Mouse (Mus musculus) thymus, postnatal 4 days (tissue): ENCODE results near the gene Zfp541.

Experiments
- DNase-seq: peaks from one replicate; pipeline ENCODE4 v3.0.0; 2021

Zfp541 gene

DNA sequence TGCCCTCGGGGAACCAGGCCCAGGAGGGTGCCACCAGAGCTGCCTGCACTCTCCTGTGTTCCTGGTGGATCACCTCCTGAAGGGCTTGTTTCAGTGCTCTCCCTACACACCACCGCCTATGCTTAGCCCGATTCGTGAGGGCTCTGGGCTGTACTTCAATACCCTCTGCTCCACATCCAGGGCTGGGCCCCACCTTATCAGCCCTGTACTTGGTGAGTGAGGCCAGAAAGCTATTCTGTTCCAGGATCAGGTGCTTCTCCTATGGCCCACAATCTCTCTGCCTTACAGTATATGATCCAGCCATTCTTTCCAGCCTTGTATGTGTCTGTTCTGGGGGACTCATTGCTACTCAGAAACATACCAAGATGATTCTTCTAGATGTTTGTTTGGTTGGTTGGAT is 21.7 kb downstream of the Zfp541 start:
- DNase-seq, result no peak

DNA sequence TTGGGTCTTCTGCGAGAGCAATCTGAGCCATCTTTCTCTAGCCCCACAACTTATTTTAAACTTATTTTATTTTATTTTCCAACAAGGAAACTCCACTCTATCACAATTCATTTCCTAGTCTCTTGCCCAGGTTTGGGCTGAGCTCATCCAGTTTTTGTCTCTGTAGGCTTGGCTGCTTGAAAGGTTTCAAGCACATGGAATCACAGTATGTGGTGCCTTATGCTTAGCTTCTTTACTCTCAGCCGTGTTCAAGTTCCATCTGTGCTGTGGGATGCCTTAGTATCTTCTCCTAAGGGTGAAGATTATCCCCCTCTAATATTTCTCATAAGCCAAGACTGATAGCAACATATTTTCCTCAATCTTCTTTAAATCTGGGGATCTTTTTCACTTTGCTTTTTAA is 26.0 kb downstream of the Zfp541 start:
- DNase-seq, result no peak

DNA sequence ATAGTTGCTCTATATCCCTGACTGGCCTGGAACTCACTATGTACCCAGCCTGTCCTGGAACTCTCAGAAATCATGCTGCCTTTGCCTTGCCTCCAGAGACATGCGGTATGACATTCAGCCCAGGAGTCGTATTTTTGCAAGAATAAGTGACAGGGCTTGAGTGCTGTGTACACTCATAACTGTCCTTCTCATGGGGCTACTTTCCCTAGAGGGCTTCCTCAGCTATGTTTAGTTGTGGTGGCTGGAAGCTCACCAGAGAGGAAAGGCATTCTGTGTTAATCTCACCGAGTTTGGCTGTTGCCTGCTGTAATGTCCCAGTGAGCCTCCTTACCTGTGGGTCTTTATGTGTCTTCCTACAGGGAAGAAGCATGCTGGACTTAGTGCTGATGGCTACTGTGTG is 33.0 kb downstream of the Zfp541 start:
- no peak for DNase-seq

DNA sequence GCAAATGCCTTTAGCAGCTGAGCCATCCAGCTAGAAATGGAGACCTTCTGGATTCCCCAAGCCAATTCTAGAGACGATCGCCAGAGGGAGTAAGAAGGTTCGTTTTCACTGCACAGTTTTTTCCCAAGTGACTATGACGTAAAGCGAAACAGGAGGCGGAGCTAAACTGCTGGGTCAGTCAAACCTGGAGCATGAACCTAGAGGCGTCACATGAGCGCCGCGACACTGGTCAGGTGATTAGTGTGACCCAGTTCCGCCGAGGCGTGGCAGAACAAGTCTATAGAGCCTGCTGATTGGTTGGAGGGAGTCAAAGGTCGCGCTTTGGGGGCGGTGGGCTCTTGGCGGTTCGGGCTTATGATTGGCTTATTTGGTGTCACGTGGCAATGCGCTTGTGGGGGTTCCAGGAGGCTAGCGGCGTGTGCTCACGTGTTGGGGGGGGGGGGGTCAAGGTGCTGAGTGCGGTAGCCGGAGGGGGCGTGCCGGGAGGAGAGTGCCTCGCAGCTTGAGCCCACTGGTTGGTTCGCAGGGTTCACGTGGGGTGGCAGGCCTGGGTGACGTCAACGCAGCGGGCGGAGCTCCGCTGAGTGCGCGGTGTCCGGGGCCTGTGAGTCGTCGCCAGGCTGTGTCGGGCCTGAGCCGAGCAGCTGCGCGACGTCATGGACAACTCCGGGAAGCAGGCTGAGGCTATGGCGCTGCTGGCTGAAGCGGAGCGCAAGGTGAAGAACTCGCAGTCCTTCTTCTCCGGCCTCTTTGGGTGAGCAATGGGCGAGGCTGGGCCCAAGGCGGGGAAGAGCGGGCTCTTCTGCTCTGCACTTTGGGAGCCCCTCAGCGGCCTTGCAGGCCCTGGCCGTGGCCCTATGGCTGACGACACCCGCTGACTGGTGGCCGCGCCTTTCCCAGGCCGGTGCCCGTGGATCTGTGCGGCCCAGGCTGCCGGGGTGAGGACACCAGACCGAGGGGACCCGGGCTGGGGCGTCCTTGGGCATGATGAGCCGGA is 36.7 kb downstream of the Zfp541 start, which contains the start of gene Napa:
Gene Napa (plus strand): TSS at position 438 of the 997 bp plus-strand sequence.
- DNase-seq, result peak; percentile 98

DNA sequence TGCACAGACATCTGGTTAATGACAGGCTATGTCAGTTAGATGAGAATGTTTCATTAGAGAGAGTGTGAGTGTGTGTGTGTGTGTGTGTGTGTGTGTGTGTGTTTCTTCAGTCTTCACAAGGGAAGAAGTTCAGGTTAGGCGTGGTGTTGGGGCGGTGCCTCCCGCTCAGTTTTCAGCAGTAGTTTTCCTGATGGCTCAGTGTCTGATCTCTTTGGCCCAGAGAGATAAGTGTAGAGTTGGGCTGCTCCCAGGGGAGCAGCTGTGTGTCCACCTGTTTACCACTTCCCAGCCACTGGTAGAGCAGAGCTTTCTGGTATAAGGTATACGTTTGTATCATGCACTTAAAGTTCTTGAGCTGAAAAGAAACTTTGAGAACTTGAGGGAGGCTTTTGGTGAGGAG is 38.3 kb downstream of the Zfp541 start:
- no peak for DNase-seq

DNA sequence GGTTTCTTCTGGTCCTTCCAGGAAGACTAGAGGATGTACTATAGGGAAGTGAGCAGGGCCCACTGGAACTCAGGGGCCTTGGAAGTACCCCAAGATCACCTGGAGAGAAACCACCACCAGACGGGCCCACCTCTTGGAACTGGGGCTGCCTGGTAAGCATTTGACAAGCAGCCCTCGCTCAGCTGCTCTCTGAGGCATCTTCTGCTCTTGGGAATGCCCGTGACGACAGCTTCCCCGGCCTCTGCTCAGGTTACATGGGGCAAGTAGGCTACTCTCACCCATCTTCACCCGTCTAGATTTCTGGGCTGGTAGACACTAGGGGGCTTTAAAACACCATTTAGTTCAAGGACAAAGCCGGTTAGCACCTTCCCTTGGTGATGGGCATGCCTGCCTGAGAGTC is 39.5 kb downstream of the Zfp541 start:
- no peak for DNase-seq

DNA sequence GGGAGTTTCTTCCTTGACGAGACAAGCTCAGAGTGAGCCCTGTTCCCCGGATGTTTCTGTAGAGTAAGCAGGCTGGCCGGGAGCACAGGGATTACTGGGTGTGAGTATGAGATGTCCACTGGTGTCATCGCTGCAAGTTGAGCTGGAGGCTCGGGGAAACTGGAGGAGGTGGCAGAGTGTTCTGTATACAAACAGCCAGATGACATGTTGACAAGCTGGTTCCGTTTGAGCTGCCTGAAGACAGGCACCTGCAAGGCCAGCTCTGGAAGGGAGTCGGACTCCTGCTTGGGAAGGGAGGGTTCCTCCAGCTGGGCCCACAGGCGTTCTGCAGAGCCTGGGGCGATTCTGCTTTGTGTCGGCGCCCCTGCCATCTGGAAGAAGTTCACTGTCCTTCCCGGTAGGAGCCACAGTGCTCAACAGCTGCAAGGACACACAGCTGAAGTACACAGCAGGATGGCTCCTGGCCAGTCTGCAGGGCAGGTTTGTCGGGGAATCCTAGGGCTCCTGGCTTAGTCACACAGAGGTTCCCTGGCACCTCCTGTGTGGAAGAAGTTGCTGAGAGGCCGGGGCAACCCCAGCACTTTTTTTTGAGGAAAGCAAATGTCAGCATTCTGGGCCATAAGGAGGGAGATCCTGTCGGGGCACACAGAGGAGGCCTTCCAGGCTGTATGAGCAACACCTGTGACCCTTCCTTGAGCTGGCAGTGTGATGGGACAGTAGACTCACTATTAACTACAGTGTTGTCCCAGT is 40.3 kb downstream of the Zfp541 start:
- DNase-seq, result no peak

DNA sequence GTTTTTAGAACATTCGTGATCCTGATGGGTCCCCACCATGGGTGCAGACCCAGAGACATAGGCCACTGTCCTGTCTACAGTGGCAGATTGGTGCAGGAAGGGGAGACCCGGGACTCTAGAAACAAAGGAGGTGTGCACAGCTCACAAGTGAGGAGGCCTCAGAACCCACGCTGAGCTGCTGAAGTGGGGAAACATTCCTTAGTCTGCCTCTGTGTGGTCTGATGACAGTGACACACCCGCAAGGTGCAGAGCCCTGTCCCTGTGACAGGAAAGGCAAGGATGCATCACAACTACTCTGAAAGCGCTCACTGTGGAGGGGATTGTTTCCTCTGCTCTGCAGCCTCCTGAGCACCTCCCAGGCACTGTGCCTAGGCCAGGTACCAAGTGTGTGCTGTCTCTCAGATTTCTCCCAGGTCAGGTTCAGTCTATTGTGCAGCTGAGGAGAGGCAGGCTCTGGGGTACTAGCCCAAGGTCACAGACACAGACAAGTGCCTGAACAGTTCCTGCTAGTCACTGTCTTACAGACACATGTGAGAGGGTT is 41.1 kb downstream of the Zfp541 start:
- DNase-seq, result no peak

DNA sequence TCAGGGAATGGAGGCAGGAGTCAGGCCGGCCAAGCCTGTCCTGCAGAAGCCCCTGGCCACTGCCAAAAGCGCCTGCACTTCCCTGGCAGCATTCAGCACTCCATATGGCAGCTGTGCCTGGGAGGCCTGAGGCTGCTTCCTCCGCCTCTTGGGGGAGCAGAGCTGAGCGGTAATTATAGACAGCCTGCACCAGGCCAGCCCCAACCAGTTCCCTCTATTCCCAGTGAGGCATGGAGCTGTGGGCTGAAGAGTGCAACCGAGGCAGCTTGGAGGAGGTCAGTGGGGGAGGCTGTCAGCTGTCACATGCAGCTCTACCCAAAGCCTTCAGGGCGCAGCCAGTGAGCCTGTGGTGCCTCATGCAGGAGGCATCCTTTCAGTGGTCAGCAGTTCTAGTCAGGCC is 42.1 kb downstream of the Zfp541 start:
- DNase-seq, result no peak

DNA sequence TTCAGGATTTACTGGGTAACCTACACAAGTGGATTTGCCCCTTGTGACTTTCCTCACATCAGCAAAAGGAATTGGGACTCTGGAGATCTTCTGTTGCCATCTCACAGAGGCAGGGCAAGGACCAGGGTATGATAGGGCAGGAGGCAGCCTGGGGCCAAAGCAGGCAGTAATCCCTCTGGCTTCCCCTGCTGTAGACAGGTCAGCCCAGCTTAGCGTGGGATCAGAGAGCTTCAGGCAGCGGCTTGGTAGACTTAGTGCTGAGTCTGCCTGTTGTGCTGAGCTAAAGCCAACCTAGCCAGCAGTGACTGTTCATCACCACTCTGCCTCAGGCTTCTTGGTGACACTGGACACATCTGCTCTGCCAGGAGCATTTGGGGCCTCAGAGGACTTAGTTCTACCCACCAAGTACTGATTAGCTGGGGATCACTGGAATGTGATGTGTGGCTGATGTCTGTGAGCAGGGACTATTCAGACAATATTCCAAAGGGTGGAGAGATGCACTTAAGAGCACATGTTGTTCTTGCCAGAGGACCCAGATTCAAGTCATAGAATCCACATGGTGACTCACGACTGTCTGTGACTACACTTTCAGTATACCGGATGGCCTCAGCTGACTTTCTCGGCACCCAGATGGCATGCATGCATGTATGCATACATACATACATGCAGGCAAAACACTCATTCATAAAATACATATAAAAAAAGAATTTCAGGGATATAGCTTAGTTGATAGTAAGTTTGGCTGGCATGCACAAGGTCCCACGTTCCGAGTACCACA is 43.2 kb downstream of the Zfp541 start:
- no peak for DNase-seq

DNA sequence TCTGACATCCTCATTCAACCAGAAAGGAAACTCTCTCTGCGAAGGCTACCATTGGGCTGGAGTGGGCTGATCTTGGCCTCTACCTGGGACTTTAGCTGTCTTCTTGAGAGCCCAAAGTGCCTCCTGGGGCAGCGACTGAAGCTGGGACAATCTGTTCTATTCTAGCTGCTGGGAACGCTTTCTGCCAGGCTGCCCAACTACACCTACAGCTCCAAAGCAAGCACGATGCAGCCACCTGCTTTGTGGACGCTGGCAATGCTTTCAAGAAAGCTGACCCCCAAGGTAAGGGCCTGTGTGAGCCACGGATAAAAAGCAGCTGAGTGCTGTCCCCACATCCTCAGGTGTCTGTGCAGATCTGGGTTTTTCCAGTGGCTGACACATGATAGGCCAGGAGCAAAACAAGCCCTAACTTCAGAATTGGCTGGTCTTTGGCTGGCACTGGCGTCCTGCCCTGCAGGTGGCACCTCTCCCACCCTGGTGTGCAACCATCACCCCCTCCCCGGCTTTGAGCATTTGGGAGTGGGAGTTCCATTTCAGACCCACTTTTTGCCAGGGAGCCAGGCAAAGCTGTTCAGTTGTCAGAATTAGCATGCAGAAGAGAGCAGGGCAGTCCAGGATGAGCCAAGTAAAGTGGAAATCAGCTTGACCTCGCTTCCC is 47.4 kb downstream of the Zfp541 start:
- no peak for DNase-seq

DNA sequence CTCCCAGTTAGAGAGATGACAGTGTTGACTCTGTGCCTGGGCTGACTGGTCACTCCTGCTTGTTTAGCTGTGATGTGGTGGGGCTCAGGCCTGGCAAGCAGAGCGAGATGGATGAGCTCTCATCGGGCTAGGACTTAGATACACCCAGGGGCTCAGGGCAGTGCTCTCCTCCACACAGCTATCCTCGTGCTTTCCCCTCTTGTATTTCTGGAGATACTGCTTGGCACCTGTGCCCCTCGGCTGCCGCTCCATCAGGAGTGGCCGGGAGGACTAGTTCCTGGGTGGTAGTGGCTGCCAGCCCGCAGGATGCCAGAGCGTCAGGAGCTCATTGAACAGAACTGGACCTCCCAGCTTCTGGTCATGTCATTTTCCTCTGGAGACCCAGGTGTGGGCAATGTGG is 48.5 kb downstream of the Zfp541 start:
- DNase-seq, result no peak

DNA sequence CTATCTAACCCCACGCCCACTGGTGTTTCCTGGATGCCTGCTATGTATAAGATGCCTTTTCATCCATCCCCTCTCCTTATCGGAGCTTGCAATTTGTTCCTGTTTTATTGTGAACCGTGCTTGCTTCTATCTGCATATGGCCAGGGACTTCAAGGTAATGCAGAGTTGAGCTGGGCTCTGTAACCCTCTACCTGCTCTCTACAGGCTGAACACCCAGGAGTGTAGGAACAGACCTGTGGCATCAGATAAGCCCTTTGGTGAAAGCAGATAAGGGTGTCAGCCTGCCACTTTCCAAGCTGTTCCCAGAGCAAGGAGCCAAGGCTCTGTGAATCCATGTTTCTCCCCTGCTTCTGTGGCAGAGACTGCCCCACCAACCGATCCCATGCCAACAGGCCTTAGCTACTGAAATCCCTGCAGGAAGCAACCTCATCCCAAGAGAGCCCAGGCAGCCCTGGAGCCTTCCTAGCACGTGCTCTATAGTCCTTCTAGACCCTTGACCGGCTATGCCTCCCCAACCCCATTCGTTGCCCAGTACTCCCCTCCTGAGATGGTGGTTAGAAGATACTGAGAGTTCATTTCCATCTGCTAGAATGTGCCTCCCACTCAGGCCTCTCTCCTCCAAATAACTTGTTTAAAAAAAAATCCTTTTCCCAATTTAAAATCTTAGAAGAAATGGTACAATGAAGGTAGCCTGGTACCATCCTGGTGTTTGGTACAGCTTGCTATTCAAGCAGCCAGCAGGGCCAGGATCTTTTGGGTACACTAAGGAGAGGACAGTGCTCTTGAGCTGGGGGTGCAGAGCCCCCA is 49.9 kb downstream of the Zfp541 start:
- no peak for DNase-seq

DNA sequence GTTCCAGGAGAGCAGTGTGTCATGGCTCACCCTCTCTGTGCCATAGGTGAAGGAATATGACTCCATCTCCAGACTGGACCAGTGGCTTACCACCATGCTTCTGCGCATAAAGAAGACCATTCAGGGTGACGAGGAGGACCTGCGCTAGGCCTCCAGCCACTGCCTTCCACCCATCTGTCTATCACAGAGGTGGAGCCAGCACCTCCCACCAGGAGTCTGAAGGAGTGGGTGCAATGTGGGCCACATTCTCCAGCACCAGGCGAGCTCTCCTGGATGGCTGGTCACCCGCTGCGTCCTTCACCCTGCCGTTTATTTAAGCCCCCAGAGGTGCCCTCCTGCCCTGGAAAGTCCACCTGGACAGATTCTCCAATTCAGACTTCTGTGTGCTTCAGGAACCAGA is 54.8 kb downstream of the Zfp541 start:
- DNase-seq, result no peak

DNA sequence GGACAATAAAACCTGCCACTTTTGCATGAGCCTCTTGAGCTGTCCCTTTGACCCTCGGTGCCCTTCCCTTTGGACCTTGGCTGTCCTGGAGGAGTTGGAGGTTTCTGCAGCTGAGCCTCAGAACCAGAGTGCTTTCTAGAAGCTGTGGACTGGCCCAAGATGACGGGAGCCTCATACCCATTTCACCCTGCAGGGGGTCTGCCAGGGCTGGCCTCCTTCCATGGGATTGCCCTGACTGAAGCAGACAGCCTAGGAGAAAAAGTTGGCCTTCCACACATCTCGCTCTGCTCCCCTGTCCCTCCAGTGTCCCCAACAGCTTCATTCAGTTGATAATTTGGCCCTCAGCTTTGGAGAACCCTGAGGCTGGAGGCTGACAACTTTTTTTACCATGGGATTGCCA is 55.5 kb downstream of the Zfp541 start:
- DNase-seq, result no peak

DNA sequence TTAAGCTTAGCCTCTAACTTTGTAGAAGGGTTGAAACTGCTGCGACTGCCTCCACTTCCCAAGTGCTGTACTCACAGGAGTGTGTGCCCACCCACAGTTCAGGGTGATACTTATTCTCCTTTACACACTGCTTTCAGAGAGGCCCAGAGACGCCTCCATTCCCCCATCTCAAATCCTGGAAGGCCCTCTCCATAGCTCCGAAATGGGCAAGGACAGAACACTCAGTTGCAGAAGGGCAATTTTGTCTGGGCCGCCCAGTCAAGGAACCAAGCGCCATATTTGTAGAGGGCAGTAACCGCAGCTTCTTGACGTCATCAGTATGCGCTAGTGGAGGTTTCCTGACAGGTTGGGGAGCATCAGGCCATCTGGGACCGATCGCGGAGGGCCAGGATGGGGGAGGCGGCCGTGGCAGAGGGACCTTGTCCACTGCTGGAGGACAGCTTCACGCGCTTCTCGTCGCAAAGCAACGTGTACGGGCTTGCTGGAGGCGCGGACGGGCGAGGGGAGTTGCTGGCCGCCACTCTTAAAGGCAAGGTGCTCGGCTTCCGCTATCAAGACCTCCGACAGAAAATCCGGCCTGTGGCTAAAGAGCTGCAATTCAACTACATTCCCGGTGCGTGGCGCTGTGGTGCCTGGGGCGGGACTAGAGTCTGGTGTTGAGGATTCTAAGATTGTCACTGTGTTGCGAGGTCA is 58.1 kb downstream of the Zfp541 start, which contains the start of gene Kptn:
Gene Kptn (plus strand): TSS at position 327 of the 693 bp plus-strand sequence.
- DNase-seq, result peak; percentile 94

DNA sequence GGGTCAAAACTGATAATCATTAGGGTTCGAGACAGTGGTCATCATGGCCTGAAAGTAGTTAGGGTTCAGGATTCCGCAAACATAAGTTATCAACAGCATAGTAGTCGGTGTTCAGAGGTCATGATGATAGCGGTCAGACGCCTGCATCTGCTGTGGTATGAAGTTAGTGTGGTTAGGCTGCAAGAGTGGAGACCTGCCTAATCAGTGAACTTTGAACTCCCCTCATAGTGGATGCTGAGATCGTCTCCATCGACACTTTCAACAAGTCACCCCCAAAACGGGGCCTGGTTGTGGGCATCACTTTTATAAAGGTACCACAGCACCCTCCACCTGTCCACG is 58.6 kb downstream of the Zfp541 start:
- no peak for DNase-seq

DNA sequence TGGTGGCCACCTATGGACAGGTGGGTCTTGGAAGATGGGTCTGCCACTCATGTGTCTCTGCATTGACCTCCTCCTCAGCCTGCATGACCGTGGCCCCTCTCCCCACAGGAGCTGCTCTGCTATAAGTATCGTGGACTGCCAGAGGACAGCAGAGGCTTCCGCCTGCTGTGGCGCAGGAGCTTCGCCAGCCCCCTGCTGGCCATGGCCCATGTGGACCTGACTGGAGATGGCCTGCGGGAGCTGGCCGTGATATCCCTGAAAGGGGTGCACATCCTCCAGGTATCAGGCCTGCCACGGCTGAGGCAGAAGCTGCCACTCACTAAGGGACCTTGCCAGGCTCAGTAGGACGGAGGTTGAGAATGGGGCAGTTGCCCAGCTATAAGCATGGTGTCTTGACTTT is 64.2 kb downstream of the Zfp541 start:
- DNase-seq, result no peak

DNA sequence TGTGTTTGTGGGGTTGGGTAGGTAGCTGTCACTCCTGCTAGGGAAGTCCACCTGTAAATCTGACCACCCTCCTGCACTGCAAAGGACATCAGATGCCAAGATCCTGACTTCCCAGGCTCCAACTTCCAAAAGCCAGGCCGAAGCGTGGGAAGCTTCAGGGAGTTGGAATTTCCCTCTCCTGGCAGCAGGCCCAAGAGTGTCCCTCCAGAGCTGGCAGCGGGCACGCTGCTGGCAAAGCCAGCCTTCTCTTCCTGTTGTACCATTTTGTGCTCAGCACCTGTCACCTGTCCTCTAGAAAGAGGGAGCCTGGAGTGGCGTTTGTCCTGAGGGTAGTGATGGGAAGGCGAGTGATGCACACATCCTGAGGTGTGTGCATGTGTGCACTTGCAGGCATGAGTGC is 66.7 kb downstream of the Zfp541 start:
- no peak for DNase-seq

DNA sequence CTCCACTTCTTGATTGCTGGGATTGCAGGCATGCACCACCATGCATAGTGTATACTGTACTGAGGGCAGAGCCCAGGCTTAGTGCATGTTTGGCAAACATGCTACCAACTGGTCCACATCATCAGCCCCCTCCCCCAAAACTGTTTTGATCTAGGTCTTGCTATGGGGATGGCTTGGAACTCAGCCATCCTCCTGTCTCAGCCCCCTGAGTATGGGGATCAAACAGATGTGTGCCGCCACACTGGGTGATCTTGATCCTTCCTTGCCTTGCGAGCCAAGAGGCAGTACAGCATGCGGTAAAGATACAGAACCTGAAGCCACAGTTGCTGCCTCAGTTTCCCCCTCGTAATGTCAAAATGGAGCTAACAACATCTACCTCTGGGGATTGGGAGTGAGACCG is 67.3 kb downstream of the Zfp541 start:
- no peak for DNase-seq

DNA sequence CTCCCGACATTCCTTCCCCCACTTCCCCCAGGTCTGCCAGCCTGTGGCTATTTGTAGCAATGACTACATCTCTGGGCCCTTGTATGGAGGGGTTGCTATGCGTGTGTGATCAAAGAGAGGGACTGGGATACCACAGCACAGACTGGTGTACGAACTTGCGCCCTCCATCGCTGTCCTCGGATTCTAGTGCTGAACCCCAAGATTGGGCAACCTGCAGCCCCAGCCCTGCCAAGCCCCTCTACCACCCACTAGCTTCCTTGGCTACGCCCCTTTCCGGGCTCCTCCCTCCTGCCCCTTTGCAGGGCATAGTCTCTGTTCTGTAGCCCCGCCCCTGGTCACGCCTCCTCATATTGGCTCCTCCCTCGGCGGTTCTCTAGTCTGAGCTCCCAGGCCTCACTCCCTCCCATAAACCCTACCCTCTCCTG is 67.8 kb downstream of the Zfp541 start, which contains the start of gene Slc8a2:
Gene Slc8a2 (plus strand): TSS at position 406 of the 425 bp plus-strand sequence.
- peak; percentile 80 for DNase-seq
